Mouse (Mus musculus): ENCODE data around the gene Stx7. TPM values are rescaled to one million over a fixed set of nuclear protein-coding genes. Genes with fewer than 3 reads are reported as not detected.
"Not testable (repeated sequence)": the region's sequence is repeated elsewhere in the genome, so short reads cannot be mapped to it uniquely, and the experiment has no call there.

The Stx7 gene
- total RNA-seq (2012; rRNA removed) (92.8 and 117 TPM in 2 replicates), total RNA-seq (2014; rRNA removed) (176 and 194 TPM in 2 replicates), polyA plus RNA-seq (2012; ENCODE audit: insufficient read length, low read depth) (102 TPM in 2 replicates)

GRCm38 (mm10) chr10:24149135-24149781 is at the start of gene Stx7:
Gene Stx7, plus strand, starts transcription at chr10:24149302.
- Histone ChIP-seq H3K27me3 (replicated peaks) (no peaks in the 10 kb centered on the region), H3K27ac (ENCODE audit: insufficient read depth, low read depth) (peak within 1 kb of the TSS; percentile 16), H3K4me1 (ENCODE audit: control insufficient read depth in 1 of 2, insufficient read depth in 2 of 2) (peaks cover 3 to 29% of the 10 kb centered on the region in 2 experiments; a peak in 3 of 4 replicates), H3K9me3 (replicated peaks; ENCODE audit: low read length) (peaks cover 2% of the 10 kb centered on the region), H3K9ac (ENCODE audit: insufficient read depth, low read depth) (peak within 1 kb of the TSS; percentile 87), H3K4me3 (replicated peaks in 1 of 3; ENCODE audit: low read depth in 2 of 3, low read length in 2 of 3, poor library complexity in 1 of 3) (peak within 1 kb of the TSS; percentile 76 to 84 (median 83)), H3K4me2 (ENCODE audit: insufficient read depth, low read depth, poor library complexity, severe bottlenecking) (peak within 1 kb of the TSS; percentile 65), H3K79me2 (replicated peaks; ENCODE audit: control insufficient read depth, extremely low read depth, insufficient read depth, poor library complexity, severe bottlenecking) (peaks cover 44% of the 10 kb centered on the region), H3K36me3 (replicated peaks in 1 of 2; ENCODE audit: control insufficient read depth in 1 of 2, insufficient read depth in 1 of 2, low read length in 1 of 2) (peaks cover 0 to 18% of the 10 kb centered on the region in 2 experiments)
- TF ChIP-seq CHD1 (IDR thresholded peaks at IDR 0.05; ENCODE audit: low read depth, low read length) (no peak), MAZ (IDR thresholded peaks at IDR 0.05; ENCODE audit: low read depth, low read length) (peak; percentile 58; the same call in 1 of the 2 replicates), MAX (IDR thresholded peaks at IDR 0.05; ENCODE audit: low read length) (0 out of 2 replicates have a peak, but pooled peaks have one; percentile 46), UBTF (IDR thresholded peaks at IDR 0.05; ENCODE audit: low read depth, low read length) (peak; percentile 95), POLR2A (IDR thresholded peaks at IDR 0.05; ENCODE audit: low read depth, low read length) (peak; percentile 76), MYC (IDR thresholded peaks at IDR 0.05; ENCODE audit: low read depth, low read length) (no peak), MXI1 (IDR thresholded peaks at IDR 0.05; ENCODE audit: low read depth, low read length) (peak; percentile 66; the same call in 1 of the 2 replicates), SIN3A (IDR thresholded peaks at IDR 0.05; ENCODE audit: low read length) (peak; percentile 94), NRF1 (IDR thresholded peaks at IDR 0.05; ENCODE audit: low read depth, low read length) (peak; percentile 97), ETS1 (conservative IDR thresholded peaks at IDR 0.05; ENCODE audit: low read depth, low read length) (0 out of 2 replicates have a peak, but pooled peaks have one; percentile 32), ZKSCAN1 (IDR thresholded peaks at IDR 0.05; ENCODE audit: borderline replicate concordance, low read depth, low read length) (no peak), ELF1 (IDR thresholded peaks at IDR 0.05; ENCODE audit: low read depth, low read length) (peak; percentile 76), HCFC1 (IDR thresholded peaks at IDR 0.05; ENCODE audit: low read depth, low read length) (peak; percentile 41), MEF2A (IDR thresholded peaks at IDR 0.05; ENCODE audit: borderline replicate concordance, low read depth, low read length) (peak; percentile 44; the same call in 1 of the 2 replicates), KAT2A (IDR thresholded peaks at IDR 0.05; ENCODE audit: insufficient replicate concordance, low read length) (no peak), TBP (conservative IDR thresholded peaks at IDR 0.05; ENCODE audit: low read depth, low read length) (peak; percentile 60; the same call in 1 of the 2 replicates), CHD2 (IDR thresholded peaks at IDR 0.05; ENCODE audit: low read length) (no peak), TCF12 (IDR thresholded peaks at IDR 0.05; ENCODE audit: low read depth, low read length) (peak; percentile 74; the same call in 1 of the 2 replicates), BHLHE40 (IDR thresholded peaks at IDR 0.05; ENCODE audit: low read depth, low read length) (peak; percentile 44), NELFE (IDR thresholded peaks at IDR 0.05; ENCODE audit: low read depth, low read length) (peak; percentile 63), E2F4 (IDR thresholded peaks at IDR 0.05; ENCODE audit: insufficient replicate concordance, low read depth, low read length) (no peak)
- in situ Hi-C loops (cut with MboI; ENCODE audit: low pct_ligation_motif_present, low pct_unique_long_range_greater_than_20kb, low sequenced_read_pairs) (loop anchor here (25.0 kb wide), 1 partner anchor 337 kb away; no protein-coding TSS in a partner anchor), dilution Hi-C loops (cut with MboI; ENCODE audit: extremely low pct_ligation_motif_present, extremely low pct_unique_long_range_greater_than_20kb, low sequenced_read_pairs) (no loop called here)
- peak; percentile 95 for DNase-seq (ENCODE audit: extremely low read depth)

- in situ Hi-C loops (cut with MboI; ENCODE audit: low pct_ligation_motif_present, low pct_unique_long_range_greater_than_20kb, low sequenced_read_pairs); DNase-seq (ENCODE audit: extremely low read depth); H3K9ac ChIP-seq (ENCODE audit: insufficient read depth, low read depth); H3K27ac ChIP-seq (ENCODE audit: insufficient read depth, low read depth); H3K36me3 ChIP-seq (replicated peaks in 1 of 2; ENCODE audit: control insufficient read depth in 1 of 2, insufficient read depth in 1 of 2, low read length in 1 of 2); H3K27me3 ChIP-seq (replicated peaks); H3K4me2 ChIP-seq (ENCODE audit: insufficient read depth, low read depth, poor library complexity, severe bottlenecking); H3K9me3 ChIP-seq (replicated peaks; ENCODE audit: low read length); H3K4me3 ChIP-seq (replicated peaks in 1 of 3; ENCODE audit: low read depth in 2 of 3, low read length in 2 of 3, poor library complexity in 1 of 3); H3K79me2 ChIP-seq (replicated peaks; ENCODE audit: control insufficient read depth, extremely low read depth, insufficient read depth, poor library complexity, severe bottlenecking); H3K4me1 ChIP-seq (ENCODE audit: control insufficient read depth in 1 of 2, insufficient read depth in 2 of 2); dilution Hi-C loops (cut with MboI; ENCODE audit: extremely low pct_ligation_motif_present, extremely low pct_unique_long_range_greater_than_20kb, low sequenced_read_pairs): not testable (repeated sequence)
Measured at GRCm38 (mm10) chr10:24101812-24102211, 47.3 kb upstream of the Stx7 start, which contains the start of gene Taar8c. Gene Taar8c, minus strand, starts transcription at chr10:24101912.

- H3K4me1 ChIP-seq (ENCODE audit: control insufficient read depth in 1 of 2, insufficient read depth in 2 of 2); H3K4me2 ChIP-seq (ENCODE audit: insufficient read depth, low read depth, poor library complexity, severe bottlenecking); H3K9ac ChIP-seq (ENCODE audit: insufficient read depth, low read depth); H3K4me3 ChIP-seq (replicated peaks in 1 of 3; ENCODE audit: low read depth in 2 of 3, low read length in 2 of 3, poor library complexity in 1 of 3); H3K27ac ChIP-seq (ENCODE audit: insufficient read depth, low read depth); H3K27me3 ChIP-seq (replicated peaks); dilution Hi-C loops (cut with MboI; ENCODE audit: extremely low pct_ligation_motif_present, extremely low pct_unique_long_range_greater_than_20kb, low sequenced_read_pairs); H3K9me3 ChIP-seq (replicated peaks; ENCODE audit: low read length); H3K36me3 ChIP-seq (replicated peaks in 1 of 2; ENCODE audit: control insufficient read depth in 1 of 2, insufficient read depth in 1 of 2, low read length in 1 of 2); H3K79me2 ChIP-seq (replicated peaks; ENCODE audit: control insufficient read depth, extremely low read depth, insufficient read depth, poor library complexity, severe bottlenecking); DNase-seq (ENCODE audit: extremely low read depth); in situ Hi-C loops (cut with MboI; ENCODE audit: low pct_ligation_motif_present, low pct_unique_long_range_greater_than_20kb, low sequenced_read_pairs): not testable (repeated sequence)
Measured at GRCm38 (mm10) chr10:24103299-24103698, 45.8 kb upstream of the Stx7 start.

Measured in CH12.LX (cell line).